Mouse (Mus musculus) right cerebral cortex, adult 2 months (tissue): ENCODE results near the gene L2hgdh.
A peak's percentile ranks its signal among the peaks of the same experiment; 100 is the strongest.

Experiments used
- DNase-seq, 2 experiments: peaks; one replicate each; pipeline ENCODE4 v3.0.0; 2021 to 2022; ENCODE audit warnings: low spot score in 2 of 2

The L2hgdh gene

DNA sequence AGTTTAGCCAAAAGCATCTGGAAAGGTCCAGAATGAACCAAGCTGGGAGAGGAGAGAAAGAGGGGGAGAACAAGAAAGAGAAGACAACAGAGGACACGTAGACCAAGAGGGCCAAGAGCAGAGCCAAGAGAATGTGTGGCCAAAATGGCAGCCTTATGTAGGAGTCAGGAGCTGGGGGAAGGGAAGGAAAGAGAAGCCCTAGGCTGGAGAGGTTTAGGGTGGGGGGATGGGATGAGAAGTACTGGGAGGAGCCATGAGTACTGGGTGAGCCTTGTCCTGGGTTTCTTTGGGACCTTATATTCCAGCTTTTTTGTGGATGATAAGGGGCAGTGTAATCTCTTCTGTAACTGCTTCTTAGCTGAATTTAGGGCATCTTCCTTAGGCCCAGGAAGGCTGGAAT is 4.6 kb upstream of the L2hgdh start:
- no peak for DNase-seq

DNA sequence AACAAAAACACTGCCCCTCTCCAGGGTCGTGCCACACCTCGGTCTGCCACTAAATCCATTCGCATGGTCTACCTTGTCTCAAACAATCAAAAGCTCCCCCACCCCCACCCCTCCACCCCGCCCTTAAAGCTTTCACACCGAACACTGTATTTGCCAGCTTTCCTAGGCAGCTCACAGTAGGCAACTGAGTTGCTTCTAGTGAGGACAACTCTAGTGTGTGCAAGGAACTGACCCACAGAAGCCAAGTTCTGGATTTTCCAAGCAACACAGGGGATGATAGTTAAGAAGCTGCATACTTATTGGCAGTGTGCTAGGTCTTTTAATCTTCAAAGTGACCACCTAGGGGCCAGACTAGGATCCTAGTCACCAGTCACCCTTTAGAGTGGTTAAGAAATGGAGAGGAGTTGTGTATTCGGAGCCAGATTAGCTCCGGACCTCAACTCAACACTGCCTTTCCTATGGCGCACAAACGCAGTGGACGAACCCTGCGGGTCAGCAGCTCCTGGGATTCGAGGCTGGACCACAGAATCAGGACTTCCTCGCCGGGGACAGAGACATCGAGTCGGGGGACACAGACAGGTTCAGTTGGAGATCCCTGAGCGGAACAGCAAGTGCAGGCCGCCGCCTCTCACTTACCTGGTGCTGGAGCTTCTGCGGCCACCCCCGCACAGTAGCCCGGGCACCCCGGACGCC is 509 bp downstream of the L2hgdh start:
- peak in 1 of 2 experiments; percentile 17 for DNase-seq

DNA sequence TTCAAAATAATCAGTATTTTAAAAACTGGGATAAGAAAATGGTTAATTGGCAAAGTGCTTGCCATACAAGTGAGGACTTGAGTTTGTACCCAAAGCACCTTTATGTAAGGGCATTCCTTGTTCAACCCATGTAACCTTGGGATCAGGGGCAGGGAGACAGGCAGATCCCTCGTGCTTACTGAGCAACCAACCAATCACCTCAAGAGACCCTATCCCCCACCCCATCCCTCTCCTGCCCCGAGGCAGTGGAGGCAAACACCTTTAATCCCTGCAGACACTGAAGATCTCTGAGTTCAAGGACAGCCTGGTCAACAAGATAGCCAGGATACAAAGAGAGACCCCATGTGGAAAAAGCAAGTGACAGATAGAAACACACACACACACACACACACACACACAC is 1.3 kb downstream of the L2hgdh start:
- no peak for DNase-seq

DNA sequence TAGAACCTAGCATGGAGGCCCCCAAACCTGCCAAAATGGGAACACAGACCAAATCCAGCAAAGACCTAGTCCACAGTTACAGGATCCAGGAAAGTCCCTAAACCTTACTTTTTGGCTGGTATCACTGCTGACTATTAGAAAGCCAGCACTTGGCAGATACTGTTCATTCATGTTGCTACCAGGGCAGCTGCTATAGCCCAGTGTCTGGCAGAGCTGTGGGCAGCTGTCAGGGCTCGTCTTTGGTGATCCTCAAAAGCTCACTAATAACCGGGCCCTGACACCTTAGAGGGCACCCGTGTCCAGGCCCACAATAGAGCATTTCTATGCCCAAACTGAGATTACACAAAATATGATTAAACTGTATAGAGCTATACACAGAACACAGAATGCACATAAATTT is 1.8 kb downstream of the L2hgdh start:
- no peak for DNase-seq

DNA sequence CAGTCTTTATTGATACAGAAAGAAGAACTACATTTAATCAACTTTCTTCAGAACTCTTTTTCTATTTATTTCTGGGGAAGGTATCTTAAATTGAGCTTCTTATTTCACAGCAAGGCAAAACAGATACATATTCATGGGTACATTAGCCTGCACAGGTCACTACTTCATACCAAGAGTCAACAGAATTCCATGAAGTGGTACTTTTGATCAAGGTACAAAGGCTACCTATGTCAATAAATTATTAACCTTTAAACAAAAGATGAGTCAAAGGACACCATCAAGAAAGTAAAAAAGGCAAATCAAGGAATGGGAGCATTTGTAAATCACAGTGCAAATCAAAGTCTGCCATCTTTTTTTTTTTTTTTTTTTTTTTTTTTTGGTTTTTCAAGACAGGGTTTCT is 11.0 kb downstream of the L2hgdh start:
- no peak for DNase-seq

DNA sequence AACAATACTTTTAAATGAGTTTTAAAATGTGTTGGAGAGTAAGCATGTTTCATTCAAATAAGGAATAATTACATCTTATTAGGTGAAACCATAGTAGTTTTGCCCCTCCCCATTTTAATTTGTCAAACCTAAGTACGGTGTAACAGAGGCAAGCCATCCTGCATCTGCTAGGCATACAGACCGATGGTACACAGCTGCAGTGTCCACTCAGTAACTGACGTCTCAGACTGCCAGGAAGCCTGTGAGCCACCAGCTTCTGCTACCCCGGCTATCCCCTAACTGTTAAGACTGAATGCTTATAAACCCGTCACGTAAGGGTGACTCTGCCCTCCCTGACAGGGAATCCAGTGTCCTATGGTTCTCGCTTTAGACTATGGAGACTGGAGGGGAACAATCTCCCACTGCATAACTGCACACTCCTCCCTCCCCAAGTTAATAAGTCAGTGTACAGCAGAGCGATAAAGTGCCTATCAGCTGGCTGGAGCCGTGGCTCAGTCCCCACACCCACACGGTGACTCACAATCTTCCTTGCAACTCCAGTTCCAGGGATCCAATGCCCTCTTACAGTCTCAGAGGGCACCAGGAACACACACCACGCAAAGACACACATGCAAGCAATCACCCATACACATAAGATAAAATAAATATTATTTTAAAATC is 19.7 kb downstream of the L2hgdh start:
- DNase-seq, result no peak

DNA sequence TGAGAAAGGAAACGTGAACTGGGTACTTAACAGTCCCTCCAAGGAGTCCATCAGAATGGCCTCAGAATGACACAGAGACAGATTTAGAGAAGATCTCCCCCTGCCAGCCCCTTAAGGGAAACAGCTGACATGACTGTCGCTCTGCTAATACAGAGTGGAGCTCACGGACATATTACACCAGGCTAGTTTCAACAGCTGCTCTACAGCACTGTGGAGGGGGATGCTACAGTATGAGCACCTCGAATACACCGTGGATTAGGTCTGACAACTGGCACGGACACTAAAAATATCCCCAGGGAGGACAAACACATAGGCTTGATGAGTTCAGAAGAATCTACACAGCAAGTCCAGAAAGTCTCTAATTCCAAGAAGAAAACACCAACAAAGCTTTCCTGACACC is 26.3 kb downstream of the L2hgdh start:
- DNase-seq, result no peak

DNA sequence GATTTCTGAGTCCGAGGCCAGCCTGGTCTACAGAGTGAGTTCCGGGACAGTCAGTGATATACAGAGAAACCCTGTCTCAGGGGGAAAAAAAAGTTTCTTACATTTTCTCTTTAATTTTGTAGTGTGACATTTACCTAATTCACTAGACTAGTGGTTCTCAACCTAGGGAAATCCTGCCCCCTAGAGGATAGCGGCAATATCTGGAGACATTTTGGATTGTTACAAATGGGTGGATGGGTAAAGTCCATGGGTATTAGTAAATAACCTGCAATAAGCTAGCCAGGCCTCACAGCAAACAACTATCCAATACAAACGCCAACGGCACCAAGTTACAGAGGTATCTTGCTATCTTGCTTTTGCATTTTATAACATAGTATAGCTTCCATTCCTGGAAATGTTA is 27.9 kb downstream of the L2hgdh start:
- DNase-seq, result peak; percentile 46 to 50

DNA sequence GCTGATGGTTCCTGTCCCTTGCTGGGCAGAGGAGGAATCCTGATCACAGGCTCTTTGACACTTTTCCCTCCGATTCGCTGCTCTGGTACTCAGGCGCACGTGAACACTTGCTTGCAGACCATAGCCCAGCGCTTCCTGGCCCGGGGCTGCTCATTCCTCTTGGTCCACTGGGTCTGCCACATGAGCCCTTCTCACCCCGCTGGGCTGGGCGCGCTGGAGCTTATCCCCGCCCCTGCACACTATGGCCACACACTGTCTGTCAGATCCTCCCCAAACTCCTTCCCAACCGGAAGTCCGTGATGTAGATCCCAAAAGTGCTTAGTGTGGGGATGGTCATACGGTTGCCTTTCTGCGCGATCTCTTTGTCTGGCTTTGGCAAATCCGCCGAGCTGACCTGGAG is 31.2 kb downstream of the L2hgdh start:
- DNase-seq, result no peak

DNA sequence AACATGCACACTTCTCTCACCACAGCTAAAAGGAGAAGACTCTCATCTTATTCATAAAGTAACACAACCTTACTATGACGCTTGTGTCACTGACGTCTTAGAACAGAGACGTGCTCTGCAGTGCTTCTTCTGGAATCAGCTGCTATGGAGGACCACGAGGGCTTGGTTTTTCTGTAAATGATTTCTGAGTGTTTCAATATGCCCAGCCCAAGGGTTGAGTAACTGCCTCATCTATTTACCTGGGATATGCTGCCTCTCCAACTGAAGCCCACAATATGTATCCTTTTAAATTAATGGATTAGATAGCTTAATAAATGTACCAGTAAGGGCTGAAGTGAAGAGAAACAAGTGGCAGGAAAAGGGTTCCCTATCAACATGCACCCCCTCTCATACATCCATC is 34.0 kb downstream of the L2hgdh start:
- no peak for DNase-seq

DNA sequence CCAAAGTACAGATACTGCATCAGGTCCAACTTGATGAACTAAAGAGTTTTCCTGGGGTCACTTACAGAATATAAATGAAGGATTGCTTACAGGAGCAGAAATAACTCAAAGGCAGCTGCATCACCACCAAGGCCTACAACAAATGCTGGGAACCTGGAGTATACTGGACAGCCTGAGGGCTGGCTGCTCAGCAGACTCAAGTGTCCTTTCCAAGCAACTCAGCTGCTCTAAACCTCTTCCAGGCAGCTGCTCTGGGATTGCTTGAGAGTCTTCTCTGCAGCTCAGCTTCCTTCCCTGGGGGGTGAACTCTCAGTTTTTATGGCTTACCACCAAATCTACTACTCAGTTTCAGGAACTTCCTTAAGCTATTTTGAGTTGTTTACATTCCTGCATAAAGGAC is 35.6 kb downstream of the L2hgdh start:
- no peak for DNase-seq

DNA sequence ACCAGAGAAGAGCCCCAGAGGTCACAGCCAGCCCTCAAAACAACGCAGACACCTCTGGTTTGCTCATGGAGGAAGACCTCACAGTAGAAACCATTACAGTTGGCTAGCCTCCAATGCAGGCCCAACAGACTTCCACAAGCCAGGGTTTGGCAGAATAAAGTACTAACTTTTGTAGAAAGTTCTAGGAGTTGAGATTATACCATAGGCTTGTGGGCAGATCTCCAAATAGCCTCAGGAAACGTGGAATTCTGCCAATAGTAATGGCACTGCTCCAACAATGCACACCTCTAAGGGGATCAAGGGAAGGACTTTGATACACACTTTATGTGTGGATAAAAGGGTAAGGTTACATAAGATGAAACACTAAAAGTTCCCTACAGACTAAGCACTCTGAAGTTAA is 36.3 kb downstream of the L2hgdh start:
- DNase-seq, result no peak

DNA sequence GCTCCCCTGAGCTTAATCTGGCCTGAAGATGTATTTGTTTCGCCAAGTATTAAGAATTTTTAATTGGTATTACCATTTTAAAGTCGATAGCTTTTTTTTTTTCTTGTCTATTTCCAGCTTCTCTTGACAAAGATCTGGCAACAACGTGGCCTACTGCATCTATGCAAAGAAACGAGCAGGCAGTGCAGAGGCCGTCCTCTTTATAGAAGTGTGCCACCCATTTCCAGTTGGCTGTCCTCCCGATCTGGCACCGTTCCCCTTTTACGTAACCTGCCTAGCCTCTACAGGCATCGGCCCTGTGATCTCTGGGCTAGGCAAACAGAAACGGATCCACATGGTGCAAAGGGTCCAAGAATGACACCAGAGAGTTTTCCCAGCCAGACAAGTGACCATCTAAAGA is 41.1 kb downstream of the L2hgdh start:
- peak; percentile 56 to 57 for DNase-seq

DNA sequence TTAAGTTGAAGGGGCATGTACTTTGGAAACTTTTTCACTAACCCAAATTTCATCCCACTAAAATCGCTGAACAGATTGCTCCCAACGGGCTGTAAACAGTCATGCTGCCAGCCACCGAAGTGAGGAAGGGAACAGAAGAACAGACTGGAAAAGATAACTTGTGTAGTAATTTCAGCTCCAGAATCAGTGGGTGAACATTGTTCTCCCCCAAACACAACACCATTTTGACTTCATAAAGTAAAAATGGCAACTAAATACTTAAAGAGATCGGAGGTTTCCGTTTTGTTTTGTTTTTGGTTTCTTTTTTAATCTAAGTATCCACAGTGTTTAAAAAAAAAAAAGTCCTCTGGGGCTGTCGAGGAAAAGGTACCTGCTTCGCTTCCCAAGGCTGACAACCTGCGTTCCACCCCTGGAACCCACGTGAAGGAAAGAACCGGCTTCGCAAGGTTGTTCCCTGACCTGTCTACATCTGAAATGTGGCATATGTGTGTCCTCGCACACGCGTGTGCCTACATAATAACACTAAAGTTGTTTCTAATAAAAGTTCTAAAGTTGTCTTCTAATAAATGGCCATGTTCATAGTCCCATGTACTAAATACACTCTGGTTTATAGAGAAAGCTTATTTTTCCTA is 41.8 kb downstream of the L2hgdh start:
- DNase-seq, result no peak

DNA sequence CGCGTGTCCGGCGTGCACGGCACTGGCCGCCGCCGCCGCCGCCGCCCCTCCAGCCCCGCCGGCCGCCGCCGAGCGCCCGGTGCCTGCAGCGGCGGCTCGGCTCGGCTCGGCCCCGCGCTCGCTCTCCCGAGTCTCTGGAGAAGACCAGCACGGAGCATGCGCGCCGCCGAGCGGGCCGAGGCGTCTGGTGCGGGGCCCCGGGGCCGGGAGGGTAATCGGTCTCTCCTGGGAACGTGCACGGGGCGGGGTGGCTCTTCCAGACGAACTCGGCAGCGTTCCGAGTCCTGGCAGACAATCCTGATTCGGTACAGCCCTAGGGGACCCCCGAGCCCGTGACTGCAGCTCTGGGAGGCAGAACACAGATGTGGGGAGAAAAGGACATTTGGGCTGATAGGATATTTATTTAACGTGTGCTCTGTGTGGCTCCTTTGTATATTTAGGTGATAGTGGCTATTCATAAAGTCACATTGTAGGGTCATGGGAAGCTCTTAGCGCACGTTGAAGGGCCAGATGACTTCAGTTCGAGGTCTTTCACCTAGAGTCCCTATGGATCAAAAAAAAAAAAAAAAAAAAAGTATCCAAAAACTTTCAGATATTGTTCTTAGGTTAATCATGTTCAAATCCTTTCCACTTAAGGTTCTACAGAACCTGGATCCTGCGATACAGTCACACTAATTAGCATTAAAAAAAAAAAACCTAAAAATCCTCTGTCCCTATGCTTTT is 42.4 kb downstream of the L2hgdh start:
- peak; percentile 75 to 76 for DNase-seq

DNA sequence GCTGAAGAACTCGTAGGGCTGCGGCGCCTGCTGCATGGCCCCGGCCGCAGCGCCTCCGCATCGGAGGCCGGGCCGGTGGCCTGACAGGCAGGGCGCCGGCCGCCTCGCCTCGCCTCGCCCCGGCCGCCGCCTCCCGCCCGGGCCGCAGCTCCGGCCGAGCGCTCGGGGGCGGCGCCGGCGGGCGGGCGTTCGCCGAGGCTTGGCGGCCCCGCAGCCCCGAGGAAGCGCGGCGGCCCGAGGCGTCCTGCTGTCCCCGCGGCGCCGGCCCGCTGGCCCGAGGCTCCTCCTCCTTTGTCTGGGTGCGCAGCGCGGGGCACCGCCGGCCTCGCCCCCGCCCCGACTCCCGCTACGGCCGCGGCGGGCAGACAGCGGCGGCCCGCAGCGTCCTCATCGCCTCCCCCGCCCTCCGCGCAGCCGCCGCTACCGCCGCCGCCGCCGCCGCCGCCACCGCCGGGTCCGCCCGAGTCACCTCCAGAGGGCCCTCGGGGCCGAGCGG is 43.1 kb downstream of the L2hgdh start, which contains the start of gene Sos2:
Gene Sos2 (minus strand): TSS at position 287 of the 496 bp plus-strand sequence.
- peak; percentile 32 to 34 for DNase-seq

DNA sequence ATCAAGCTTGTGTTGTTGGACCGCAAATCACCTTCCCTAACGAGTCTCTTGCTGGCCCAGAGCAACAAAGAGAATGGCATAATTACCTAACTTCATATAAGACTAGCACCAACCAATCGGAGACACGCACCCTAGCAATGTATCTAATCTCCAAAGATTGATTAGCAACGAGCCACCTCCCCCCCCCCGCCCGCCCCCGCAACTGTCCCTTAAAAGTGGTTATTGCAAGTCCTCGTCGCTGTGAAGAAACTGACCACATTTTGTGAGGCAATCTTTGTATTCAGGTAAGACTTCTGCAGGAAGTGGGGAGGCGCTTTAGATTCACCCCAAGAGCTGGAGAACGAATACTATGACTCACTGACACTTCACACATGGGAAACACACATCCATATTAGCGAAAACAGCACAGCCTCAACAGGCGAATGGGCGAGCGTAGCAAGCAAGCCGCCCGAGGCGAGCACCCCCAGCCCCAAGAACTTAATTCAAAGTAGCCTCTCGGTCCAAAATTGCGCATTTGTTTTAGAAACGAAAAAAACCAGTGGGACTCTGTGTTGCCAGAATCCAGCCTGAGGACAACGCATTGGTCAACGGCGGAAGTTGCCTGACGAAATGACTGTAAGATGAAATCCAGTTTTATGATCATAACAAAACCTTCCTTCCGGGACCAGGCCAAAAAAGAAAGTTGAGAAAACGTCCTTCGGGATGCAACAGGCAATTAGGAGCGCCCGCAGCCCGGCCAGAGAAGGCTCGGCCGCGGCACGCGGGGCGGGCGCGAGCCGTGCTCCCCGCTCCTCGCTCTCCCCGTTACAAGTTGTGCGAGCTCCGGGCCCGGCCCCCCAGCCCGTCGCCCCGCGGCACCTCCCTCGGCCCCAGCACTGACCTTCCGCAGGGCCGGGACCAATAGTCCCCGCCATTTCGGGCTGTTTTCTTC is 43.8 kb downstream of the L2hgdh start:
- DNase-seq, result peak; percentile 39 to 48

DNA sequence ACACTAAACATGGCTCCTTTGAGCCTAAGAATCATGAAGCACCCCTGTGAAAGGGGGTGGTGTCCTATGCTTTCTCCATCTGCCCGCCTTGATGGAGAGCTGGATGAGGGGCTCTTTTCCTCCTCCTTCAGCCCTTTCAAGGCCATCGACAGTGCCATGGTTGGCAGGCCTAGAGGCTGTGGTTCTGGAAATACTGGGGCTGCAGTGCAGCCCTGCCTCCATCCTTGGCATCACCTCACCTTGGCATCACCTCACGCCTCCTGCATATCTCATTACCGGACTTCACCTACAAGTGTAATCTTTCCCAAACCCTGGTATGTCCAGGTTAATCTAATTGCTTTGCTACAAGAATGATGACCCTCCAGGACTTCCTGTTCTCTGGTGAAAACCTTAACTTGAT is 48.5 kb downstream of the L2hgdh start:
- DNase-seq, result no peak

DNA sequence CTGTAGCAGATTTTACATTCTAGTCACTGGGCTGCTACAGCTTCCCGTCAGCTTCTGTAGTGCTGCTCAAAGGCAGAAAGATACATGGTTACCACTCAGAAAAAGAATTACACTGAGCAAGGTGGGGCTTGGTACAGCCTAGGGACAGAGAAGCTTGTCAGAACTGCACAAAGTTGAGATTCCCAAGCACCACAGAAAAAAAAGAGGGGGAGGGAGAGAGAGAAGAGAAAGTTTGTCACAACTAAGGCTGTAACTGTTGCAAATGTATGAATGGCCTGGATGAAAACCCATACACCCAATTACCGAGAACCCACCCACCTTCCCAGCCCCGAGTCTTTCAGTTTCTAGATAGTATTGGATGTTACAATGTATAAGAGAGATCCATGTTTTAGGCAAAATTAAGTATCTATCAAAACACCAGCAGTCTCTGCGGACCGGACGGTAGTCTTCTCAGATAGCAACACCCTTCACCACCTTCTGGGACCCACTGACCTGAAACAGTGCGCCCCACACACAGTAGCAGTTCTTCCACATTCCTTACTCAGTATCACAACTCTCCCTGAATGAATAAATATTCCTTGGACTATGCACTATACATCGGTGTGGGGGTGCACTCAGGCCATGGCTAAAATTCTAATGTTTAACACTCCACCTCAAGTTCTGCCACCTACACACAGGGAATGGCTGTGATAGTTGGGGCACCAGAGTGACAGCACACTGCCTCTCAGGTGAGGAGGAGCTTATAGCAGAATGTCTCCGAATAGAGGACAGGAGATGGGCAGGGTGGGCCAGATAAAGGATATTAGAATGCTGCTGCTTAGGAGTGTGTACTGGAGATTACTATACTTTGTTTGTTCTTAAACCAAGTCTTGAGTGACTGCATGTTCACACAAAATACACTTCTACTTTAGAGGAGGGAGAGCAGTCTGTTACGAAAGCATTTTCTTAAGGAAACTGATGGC is 49.8 kb downstream of the L2hgdh start:
- DNase-seq, result no peak

DNA sequence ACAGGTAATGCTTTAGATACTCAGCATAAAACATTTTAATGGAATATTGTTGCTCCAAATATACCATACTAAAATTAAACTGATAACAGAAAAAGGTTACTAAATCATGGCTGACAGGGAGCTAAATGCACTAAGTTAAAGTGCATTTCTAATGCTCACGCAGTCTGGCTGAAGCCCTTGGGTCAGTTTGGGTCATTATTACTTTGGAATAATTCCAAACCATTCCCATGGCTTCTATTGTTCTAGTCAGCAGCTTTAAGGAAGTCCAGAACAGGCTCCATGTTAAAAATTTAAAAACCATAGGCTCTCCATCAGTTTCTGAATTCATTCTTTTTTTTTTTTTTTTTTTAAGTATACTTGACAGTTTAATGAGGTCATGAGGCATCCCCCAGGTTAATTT is 50.5 kb downstream of the L2hgdh start:
- no peak for DNase-seq
